Mouse (Mus musculus): Measurements from ENCODE around the gene Rassf2.

GRCm38 (mm10) chr2:132013152-132013551 is 16.9 kb downstream of the Rassf2 start:
- TF ChIP-seq CTCF (IDR thresholded peaks at IDR 0.05; ENCODE audit: low read depth): no peak
- no peak for TF ChIP-seq EP300 (IDR thresholded peaks at IDR 0.05; ENCODE audit: low read depth)
